Mouse (Mus musculus): ENCODE results near the gene Bag6. TPM values are rescaled to one million over a fixed set of nuclear protein-coding genes. Genes with fewer than 3 reads are reported as not detected.

Bag6 gene
- polyA plus RNA-seq, 1 experiment from 2014 or later = 75.5 TPM

DNA sequence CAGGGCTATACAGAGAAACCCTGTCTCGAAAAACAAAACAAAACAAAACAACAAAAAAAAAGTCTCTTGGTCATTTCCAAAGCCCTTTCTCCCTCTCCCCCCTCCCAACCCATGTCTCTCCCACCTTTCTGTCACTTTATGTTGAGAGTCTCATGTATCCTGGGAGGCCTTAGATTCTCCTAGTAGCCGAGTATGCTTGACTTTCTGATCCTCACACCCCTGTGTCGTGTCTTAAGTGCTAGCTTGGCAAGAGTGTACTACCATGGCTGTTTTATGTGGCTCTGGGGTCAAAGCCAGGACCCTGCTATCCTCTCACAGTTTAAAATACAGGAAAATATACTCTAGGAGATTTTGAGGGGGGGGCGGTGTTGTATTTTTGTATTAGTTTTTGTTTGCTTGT, 52.4 kb downstream of the Bag6 start:
- H3K9ac ChIP-seq (ENCODE audit: low read length) = no peak overlapping the region
- no peaks in the 10 kb centered on the region for H3K27me3 ChIP-seq (replicated peaks; ENCODE audit: control insufficient read depth, insufficient read depth, low read length)
- DNase-seq (ENCODE audit: low spot score) = no peak
- WGBS = 66% methylated on average over 4 of the region's 4 CpGs
- H3K36me3 ChIP-seq (ENCODE audit: control insufficient read depth, insufficient read depth, low read length) = no peaks in the 10 kb centered on the region
- no peak overlapping the region for H3K27ac ChIP-seq (ENCODE audit: low read depth)
- H3K4me1 ChIP-seq (replicated peaks; ENCODE audit: control insufficient read depth, insufficient read depth, low read length) = peaks cover 5% of the 10 kb centered on the region
- no peaks in the 10 kb centered on the region for H3K9me3 ChIP-seq (ENCODE audit: control insufficient read depth, low read length)
- no peak for ATAC-seq (replicated peaks; ENCODE audit: low FRiP score, low TSS enrichment, low read depth)
- H3K4me3 ChIP-seq (ENCODE audit: low read depth, low read length) = no peak overlapping the region
- no peak overlapping the region for H3K4me2 ChIP-seq (ENCODE audit: low read length)

DNA sequence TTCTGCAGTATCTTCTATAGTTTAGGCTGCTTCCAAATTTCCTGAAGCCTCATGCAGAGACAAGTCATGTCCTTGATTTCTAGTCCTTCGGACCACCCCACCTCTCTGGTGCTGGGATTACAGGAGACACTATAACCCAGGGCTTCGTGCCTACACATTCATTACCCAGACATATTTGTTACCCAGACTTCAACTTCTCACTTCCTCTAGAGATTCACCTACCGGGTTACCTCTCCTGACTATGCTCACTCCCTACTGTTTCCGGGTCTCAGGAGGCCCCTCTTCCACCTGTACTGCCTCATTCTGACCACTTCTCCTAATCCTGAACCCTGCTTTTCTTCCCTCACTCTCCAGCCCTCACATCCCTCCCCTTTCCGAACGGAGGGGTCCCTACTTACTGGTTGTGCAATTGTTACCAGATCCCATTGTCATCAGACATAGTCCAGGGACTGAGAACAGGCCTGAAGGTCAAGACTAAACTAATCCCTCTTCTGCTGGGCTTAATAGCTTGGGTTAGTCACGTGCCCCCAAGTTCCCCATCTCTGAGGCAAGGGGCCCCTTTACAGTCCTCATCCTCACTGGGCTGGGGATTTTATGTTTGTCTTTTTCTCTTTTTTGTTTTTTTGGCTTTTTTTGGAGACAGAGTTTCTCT, 53.1 kb downstream of the Bag6 start, which contains the start of gene Lst1:
Gene Lst1 (minus strand): TSS at position 481 of the 652 bp plus-strand sequence.
- 63% methylated on average over 7 of the region's 7 CpGs for WGBS
- ATAC-seq (replicated peaks; ENCODE audit: low FRiP score, low TSS enrichment, low read depth) = no peak

DNA sequence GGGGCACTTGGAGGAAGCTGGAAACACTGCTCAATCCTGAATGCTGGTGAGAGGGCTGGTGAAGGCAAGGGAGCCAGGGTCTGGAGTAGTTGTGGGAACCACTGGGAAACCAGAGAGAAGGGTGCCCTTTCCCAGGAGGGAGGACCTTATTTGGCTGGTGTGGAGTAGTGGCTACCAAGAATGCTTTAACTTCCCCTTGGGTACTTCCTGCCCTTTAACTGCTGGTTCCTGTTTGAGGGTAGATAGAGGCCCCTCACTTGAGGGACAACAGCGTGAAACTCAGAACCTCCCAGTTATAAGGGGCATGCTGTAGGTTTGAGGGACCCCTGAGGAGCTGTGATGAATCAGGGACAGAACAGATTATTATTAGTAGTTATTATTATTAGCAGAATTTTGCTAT, 54.2 kb downstream of the Bag6 start:
- Histone ChIP-seq H3K27ac (ENCODE audit: low read depth) (no peak overlapping the region), H3K36me3 (ENCODE audit: control insufficient read depth, insufficient read depth, low read length) (no peaks in the 10 kb centered on the region), H3K27me3 (replicated peaks; ENCODE audit: control insufficient read depth, insufficient read depth, low read length) (no peaks in the 10 kb centered on the region; the same call in 1 of the 2 replicates), H3K9ac (ENCODE audit: low read length) (no peak overlapping the region), H3K4me2 (ENCODE audit: low read length) (no peak overlapping the region), H3K4me1 (replicated peaks; ENCODE audit: control insufficient read depth, insufficient read depth, low read length) (peaks cover 9% of the 10 kb centered on the region), H3K4me3 (ENCODE audit: low read depth, low read length) (no peak overlapping the region), H3K9me3 (ENCODE audit: control insufficient read depth, low read length) (no peaks in the 10 kb centered on the region)
- DNase-seq (ENCODE audit: low spot score) = no peak
- WGBS = 50% methylated on average over 1 of the region's 1 CpGs
- ATAC-seq (replicated peaks; ENCODE audit: low FRiP score, low TSS enrichment, low read depth) = no peak

More for the DNA sequence above, 53.1 kb downstream of the Bag6 start, which contains the start of gene Lst1:
- DNase-seq (ENCODE audit: low spot score) = no peak
- Histone ChIP-seq H3K36me3 (ENCODE audit: control insufficient read depth, insufficient read depth, low read length) (no peaks in the 10 kb centered on the region), H3K4me3 (ENCODE audit: low read depth, low read length) (no peak within 1 kb of the TSS), H3K9ac (ENCODE audit: low read length) (no peak within 1 kb of the TSS), H3K4me1 (replicated peaks; ENCODE audit: control insufficient read depth, insufficient read depth, low read length) (peaks cover 5% of the 10 kb centered on the region), H3K27ac (ENCODE audit: low read depth) (no peak within 1 kb of the TSS), H3K27me3 (replicated peaks; ENCODE audit: control insufficient read depth, insufficient read depth, low read length) (no peaks in the 10 kb centered on the region), H3K4me2 (ENCODE audit: low read length) (no peak within 1 kb of the TSS), H3K9me3 (ENCODE audit: control insufficient read depth, low read length) (no peaks in the 10 kb centered on the region)

DNA sequence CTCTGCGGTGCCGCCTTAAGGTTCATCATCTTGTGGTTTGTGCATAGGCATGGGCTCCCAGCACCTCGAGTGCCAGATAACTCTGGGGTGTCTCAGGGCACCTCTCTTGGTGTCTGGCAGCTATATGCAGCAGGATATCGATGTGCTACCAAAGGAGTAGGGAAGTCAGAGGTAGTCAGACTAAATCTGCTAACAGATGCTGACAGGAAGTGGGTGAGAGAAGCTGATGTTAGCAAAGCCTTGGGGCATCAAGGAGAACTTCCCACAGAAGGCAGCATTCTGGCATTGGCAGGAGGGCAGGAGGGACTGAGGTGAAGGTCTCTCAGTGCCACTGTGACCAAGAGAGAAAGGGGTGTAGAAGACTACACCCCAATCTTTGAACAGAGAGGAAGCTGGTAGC, 55.1 kb downstream of the Bag6 start:
- 63% methylated on average over 4 of the region's 4 CpGs for WGBS
- H3K4me2 ChIP-seq (ENCODE audit: low read length) = no peak overlapping the region
- H3K36me3 ChIP-seq (ENCODE audit: control insufficient read depth, insufficient read depth, low read length) = no peaks in the 10 kb centered on the region
- no peaks in the 10 kb centered on the region for H3K9me3 ChIP-seq (ENCODE audit: control insufficient read depth, low read length)
- H3K27ac ChIP-seq (ENCODE audit: low read depth) = no peak overlapping the region
- DNase-seq (ENCODE audit: low spot score) (no peak), ATAC-seq (replicated peaks; ENCODE audit: low FRiP score, low TSS enrichment, low read depth) (no peak)
- H3K27me3 ChIP-seq (replicated peaks; ENCODE audit: control insufficient read depth, insufficient read depth, low read length) = peaks cover 5% of the 10 kb centered on the region
- peaks cover 16% of the 10 kb centered on the region for H3K4me1 ChIP-seq (replicated peaks; ENCODE audit: control insufficient read depth, insufficient read depth, low read length)
- no peak overlapping the region for H3K4me3 ChIP-seq (ENCODE audit: low read depth, low read length)
- H3K9ac ChIP-seq (ENCODE audit: low read length) = no peak overlapping the region

DNA sequence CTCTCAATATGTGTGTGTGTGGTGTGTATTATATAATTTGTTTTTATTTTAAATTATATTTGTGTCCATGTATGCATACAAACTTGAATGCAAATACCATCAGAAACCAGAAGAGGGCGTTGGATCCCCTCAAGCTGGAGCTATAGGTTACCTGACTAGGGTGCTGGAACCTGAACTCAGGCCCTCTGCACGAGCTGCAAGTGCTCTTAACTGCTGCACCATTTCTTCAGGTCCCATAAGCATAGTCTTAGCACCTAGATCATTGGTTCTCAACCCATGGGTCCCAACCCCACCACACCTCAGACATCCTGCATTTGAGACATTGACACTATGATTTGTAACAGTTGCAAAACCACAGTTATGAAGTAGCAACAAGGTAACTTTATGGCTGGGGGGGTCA, 56.7 kb downstream of the Bag6 start:
- H3K27me3 ChIP-seq (replicated peaks; ENCODE audit: control insufficient read depth, insufficient read depth, low read length) = peaks cover 18% of the 10 kb centered on the region
- peaks cover 19% of the 10 kb centered on the region; the same call in 1 of the 2 replicates for H3K4me1 ChIP-seq (replicated peaks; ENCODE audit: control insufficient read depth, insufficient read depth, low read length)
- no peak overlapping the region for H3K4me2 ChIP-seq (ENCODE audit: low read length)
- no peaks in the 10 kb centered on the region for H3K9me3 ChIP-seq (ENCODE audit: control insufficient read depth, low read length)
- DNase-seq (ENCODE audit: low spot score) = no peak
- no peaks in the 10 kb centered on the region for H3K36me3 ChIP-seq (ENCODE audit: control insufficient read depth, insufficient read depth, low read length)
- ATAC-seq (replicated peaks; ENCODE audit: low FRiP score, low TSS enrichment, low read depth) = no peak
- no peak overlapping the region for H3K27ac ChIP-seq (ENCODE audit: low read depth)
- no peak overlapping the region for H3K4me3 ChIP-seq (ENCODE audit: low read depth, low read length)
- H3K9ac ChIP-seq (ENCODE audit: low read length) = no peak overlapping the region
- 61% methylated on average over 2 of the region's 2 CpGs for WGBS

DNA sequence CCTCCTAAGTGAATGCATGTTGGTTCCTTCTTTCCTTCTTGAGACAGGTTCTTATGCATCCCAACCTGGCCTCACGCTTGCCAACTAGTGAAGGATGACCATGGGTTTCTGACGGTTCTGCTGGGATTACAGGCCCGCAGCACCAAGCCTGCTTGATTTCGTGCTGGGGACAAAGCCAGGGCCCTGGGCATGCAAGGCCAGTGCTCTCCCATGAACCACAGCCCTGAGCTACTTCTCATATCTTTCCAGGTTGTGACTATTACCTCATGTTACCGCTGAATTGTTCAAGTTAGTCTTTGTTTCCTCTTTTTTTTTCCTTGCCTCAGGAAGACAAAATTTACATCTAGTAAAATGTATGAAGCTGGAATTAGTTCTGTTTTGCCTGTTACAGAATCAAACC, 57.9 kb downstream of the Bag6 start:
- Histone ChIP-seq H3K4me3 (ENCODE audit: low read depth, low read length) (no peak overlapping the region), H3K9me3 (ENCODE audit: control insufficient read depth, low read length) (no peaks in the 10 kb centered on the region), H3K36me3 (ENCODE audit: control insufficient read depth, insufficient read depth, low read length) (no peaks in the 10 kb centered on the region), H3K27me3 (replicated peaks; ENCODE audit: control insufficient read depth, insufficient read depth, low read length) (peaks cover 23% of the 10 kb centered on the region), H3K4me1 (replicated peaks; ENCODE audit: control insufficient read depth, insufficient read depth, low read length) (peaks cover 19% of the 10 kb centered on the region; the same call in 1 of the 2 replicates), H3K9ac (ENCODE audit: low read length) (no peak overlapping the region), H3K27ac (ENCODE audit: low read depth) (no peak overlapping the region), H3K4me2 (ENCODE audit: low read length) (no peak overlapping the region)
- DNase-seq (ENCODE audit: low spot score) (no peak), ATAC-seq (replicated peaks; ENCODE audit: low FRiP score, low TSS enrichment, low read depth) (no peak)
- WGBS = 87% methylated on average over 5 of the region's 5 CpGs

DNA sequence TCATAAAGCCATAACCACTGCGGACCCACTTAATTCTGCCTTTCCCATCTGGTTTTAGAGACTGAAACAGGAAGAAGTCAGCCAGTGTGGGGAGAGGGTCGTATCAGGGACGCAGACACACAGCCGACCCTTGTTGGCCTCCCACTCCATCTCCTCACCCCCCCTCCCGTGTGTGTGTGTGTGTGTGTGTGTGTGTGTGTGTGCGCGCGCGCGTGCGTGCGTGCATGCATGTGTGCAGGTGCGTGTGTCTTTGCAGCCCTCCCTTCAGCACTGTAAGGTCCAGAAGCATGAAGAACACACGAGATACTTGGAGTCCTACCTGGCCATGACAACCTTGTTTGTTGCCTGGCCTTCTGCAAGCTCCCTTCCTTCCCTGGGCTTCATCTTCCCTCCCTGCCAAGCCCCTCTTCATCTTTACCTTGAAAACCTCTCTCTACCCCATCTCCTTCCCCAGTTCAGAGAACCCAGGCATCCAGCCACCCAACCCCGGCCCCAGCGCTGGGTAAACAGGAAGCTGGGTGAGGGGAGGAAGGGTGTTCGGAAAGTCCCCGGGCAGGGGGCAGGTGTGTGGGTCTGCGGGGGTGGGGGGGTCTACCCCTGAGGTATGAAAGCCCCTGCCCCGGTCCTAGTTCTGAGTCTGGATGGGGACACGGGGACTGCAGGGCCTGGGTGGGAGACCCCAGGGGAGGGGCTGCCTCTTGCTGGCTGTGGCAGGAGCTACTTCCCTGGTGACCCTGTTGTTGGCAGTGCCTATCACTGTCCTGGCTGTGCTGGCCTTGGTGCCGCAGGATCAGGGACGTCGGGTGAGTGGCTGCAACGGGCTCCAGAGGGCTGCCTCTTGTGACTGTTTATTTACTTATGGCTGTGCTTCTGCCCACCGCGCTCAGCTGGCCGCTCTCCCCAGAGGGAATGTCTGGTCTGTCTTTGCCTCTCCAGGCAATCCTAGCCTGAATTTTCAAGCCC, 59.2 kb downstream of the Bag6 start, which contains the start of gene Ltb:
Gene Ltb (plus strand): TSS at position 559 of the 963 bp plus-strand sequence.
- 48% methylated on average over 28 of the region's 28 CpGs for WGBS
- DNase-seq (ENCODE audit: low spot score) = no peak
- Histone ChIP-seq H3K9me3 (ENCODE audit: control insufficient read depth, low read length) (no peaks in the 10 kb centered on the region), H3K4me1 (replicated peaks; ENCODE audit: control insufficient read depth, insufficient read depth, low read length) (peaks cover 19% of the 10 kb centered on the region; the same call in 1 of the 2 replicates), H3K36me3 (ENCODE audit: control insufficient read depth, insufficient read depth, low read length) (no peaks in the 10 kb centered on the region), H3K27me3 (replicated peaks; ENCODE audit: control insufficient read depth, insufficient read depth, low read length) (peaks cover 23% of the 10 kb centered on the region), H3K4me2 (ENCODE audit: low read length) (peak within 1 kb of the TSS; percentile 60), H3K27ac (ENCODE audit: low read depth) (no peak within 1 kb of the TSS), H3K4me3 (ENCODE audit: low read depth, low read length) (peak within 1 kb of the TSS; percentile 26), H3K9ac (ENCODE audit: low read length) (no peak within 1 kb of the TSS)
- no peak for ATAC-seq (replicated peaks; ENCODE audit: low FRiP score, low TSS enrichment, low read depth)

DNA sequence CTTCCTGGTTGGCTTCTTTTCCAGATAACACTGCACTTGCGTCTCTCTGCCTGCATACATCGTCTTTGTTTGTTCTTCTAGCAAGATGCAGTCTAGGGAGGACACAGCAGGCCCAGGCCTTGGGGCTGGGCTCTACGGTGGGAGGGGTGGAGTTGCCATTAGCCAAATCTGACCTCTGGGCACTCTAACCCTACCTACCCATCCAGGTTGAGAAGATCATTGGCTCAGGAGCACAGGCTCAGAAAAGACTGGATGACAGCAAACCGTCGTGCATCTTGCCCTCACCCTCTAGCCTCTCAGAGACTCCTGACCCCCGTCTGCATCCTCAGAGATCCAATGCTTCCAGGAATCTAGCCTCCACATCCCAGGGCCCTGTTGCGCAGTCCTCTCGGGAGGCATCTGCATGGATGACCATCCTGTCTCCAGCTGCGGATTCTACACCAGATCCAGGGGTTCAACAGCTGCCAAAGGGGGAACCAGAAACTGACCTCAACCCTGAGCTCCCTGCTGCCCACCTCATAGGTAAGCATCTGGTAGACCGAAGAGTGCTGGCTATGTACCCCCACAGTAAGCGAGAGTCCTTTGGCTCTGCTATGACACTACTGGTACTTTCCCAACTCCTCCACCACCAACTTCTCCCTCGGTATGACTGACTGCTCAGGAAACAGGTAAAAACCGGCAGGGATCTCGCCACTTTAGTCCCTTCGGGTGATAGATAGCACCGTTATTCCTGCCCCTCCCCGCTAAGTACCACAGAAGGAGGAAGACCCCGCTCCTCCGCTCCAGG, 60.1 kb downstream of the Bag6 start:
- no peaks in the 10 kb centered on the region for H3K36me3 ChIP-seq (ENCODE audit: control insufficient read depth, insufficient read depth, low read length)
- no peak overlapping the region for H3K27ac ChIP-seq (ENCODE audit: low read depth)
- ATAC-seq (replicated peaks; ENCODE audit: low FRiP score, low TSS enrichment, low read depth) (no peak), DNase-seq (ENCODE audit: low spot score) (no peak)
- no peaks in the 10 kb centered on the region for H3K9me3 ChIP-seq (ENCODE audit: control insufficient read depth, low read length)
- peak overlapping the region; percentile 26 for H3K4me3 ChIP-seq (ENCODE audit: low read depth, low read length)
- peaks cover 19% of the 10 kb centered on the region; the same call in 1 of the 2 replicates for H3K4me1 ChIP-seq (replicated peaks; ENCODE audit: control insufficient read depth, insufficient read depth, low read length)
- WGBS = 36% methylated on average over 19 of the region's 19 CpGs
- peak overlapping the region; percentile 60 for H3K4me2 ChIP-seq (ENCODE audit: low read length)
- no peak overlapping the region; the same call in 1 of the 2 replicates for H3K9ac ChIP-seq (ENCODE audit: low read length)
- peaks cover 29% of the 10 kb centered on the region for H3K27me3 ChIP-seq (replicated peaks; ENCODE audit: control insufficient read depth, insufficient read depth, low read length)

Data from intestine, embryonic 14.5 days (tissue).